Mouse (Mus musculus) urinary bladder, postnatal 36 days (tissue): Measurements from ENCODE around the gene Gm8890.
"Not testable (repeated sequence)": the region's sequence is repeated elsewhere in the genome, so short reads cannot be mapped to it uniquely, and the experiment has no call there.

Source experiments
- DNase-seq, 2 experiments: peaks; one replicate each; pipeline ENCODE4 v3.0.0; 2022; ENCODE audit warnings: low spot score in 2 of 2, mixed read lengths in 1 of 2

The Gm8890 gene

DNA sequence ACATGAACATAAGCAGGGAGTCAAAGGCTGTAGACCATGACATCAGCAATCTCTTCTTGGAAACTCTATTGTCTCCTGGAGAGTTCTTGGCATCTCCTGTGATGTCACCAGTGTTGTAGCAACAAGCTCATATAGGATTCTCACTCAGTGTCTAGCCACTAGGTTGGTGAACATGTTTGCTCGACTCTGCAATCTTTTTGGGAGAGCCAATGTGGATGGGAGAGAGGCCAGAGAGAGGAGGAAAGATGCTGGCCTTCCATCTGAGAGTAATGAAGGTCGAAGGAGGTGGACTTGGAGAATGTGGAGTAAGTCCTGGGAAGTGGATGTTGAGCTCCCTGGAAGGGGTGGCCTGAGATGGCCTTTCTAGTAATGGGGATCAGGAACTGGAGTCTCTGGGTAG, at the start of gene Gm8890:
Gene Gm8890, plus strand, starts transcription at position 301 of the 400 bp plus-strand sequence.
- DNase-seq: not testable (repeated sequence)

DNA sequence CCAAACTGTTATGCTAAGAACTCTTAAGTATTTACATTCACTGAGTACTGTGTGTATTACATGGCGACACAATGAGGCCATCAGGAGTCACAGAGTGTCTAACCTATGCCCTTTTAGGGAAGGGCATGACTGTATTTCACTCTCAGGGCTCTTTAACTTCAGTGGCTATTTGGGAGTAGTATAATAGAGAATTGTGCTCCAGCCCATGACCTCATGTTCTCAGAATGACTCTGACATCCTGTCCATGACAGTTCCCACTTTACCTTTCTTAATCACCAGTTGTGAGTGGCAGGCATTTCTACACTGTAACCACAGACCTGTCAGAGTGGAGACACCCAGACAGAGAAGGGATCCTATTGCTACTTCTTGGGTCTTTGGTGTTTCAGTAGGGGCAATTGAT, 388 bp downstream of the Gm8890 start:
- not testable (repeated sequence) for DNase-seq
